Mouse (Mus musculus) stomach, embryonic 16.5 days (tissue): Measurements from ENCODE around the gene Mydgf. TPM values are rescaled to one million over a fixed set of nuclear protein-coding genes. Genes with fewer than 3 reads are reported as not detected.

Experiments used
- ATAC-seq: fragments of 200-750 bp; cut with Nextera tagmentation; 2 replicates; pipeline ENCODE4 v1.8.0; 2017; ENCODE audit warnings: moderate number of reproducible peaks, moderate TSS enrichment; ENCODE audit not compliant: insufficient read depth, low FRiP score
- H3K27ac ChIP-seq: fragments of 300-500 bp; sonication (generic); 2 replicates; pipeline ENCODE4 v1.5.1; 2014; ENCODE audit warnings: low read length
- H3K27me3 ChIP-seq: fragments of 300-500 bp; sonication (generic); 2 replicates; pipeline ENCODE4 v1.6.1; 2014; ENCODE audit warnings: low read length, control low read depth, mixed read lengths; ENCODE audit not compliant: control insufficient read depth, insufficient read depth
- H3K36me3 ChIP-seq: fragments of 300-500 bp; sonication (generic); 2 replicates; pipeline ENCODE4 v1.6.1; 2014; ENCODE audit warnings: low read length; ENCODE audit not compliant: control insufficient read depth, insufficient read depth
- H3K4me1 ChIP-seq: fragments of 300-500 bp; sonication (generic); 2 replicates; pipeline ENCODE4 v1.6.1; 2014; ENCODE audit warnings: low read length, control low read depth, mixed read lengths; ENCODE audit not compliant: control insufficient read depth, insufficient read depth
- H3K4me2 ChIP-seq: fragments of 300-500 bp; sonication (generic); 2 replicates; pipeline ENCODE4 v1.6.1; 2014; ENCODE audit warnings: low read depth, low read length, mixed read lengths
- H3K4me3 ChIP-seq: fragments of 300-500 bp; sonication (generic); replicated peaks from 2 replicates; pipeline ENCODE4 v1.5.1; 2014; ENCODE audit warnings: mild to moderate bottlenecking, low read length
- H3K9ac ChIP-seq: fragments of 300-500 bp; sonication (generic); 2 replicates; pipeline ENCODE4 v1.6.1; 2014; ENCODE audit warnings: low read length
- H3K9me3 ChIP-seq: fragments of 300-500 bp; sonication (generic); replicated peaks from 2 replicates; pipeline ENCODE4 v1.6.1; 2016; ENCODE audit warnings: low read length, control low read depth; ENCODE audit not compliant: control insufficient read depth
- WGBS: fragments of 180-500 bp; shearing (Covaris S2); extraction: QIAGEN DNeasy Blood & Tissue Kit; methylation state at CpG from one replicate; pipeline ENCODE4 v1.1.7; 2014; 5-methylcytosine and 5-hydroxymethylcytosine counted together
- polyA plus RNA-seq: library from polyadenylated mRNA; unstranded; fragments of >200 nt; fragmentation: Nextera tagmentation; extraction: Ambion mirVana; gene quantifications from 2 replicates; pipeline ENCODE4 v1.2.1, GENCODE M21; 2015

The Mydgf gene
- polyA plus RNA-seq, 1 experiment from 2014 or later = 106 TPM

DNA sequence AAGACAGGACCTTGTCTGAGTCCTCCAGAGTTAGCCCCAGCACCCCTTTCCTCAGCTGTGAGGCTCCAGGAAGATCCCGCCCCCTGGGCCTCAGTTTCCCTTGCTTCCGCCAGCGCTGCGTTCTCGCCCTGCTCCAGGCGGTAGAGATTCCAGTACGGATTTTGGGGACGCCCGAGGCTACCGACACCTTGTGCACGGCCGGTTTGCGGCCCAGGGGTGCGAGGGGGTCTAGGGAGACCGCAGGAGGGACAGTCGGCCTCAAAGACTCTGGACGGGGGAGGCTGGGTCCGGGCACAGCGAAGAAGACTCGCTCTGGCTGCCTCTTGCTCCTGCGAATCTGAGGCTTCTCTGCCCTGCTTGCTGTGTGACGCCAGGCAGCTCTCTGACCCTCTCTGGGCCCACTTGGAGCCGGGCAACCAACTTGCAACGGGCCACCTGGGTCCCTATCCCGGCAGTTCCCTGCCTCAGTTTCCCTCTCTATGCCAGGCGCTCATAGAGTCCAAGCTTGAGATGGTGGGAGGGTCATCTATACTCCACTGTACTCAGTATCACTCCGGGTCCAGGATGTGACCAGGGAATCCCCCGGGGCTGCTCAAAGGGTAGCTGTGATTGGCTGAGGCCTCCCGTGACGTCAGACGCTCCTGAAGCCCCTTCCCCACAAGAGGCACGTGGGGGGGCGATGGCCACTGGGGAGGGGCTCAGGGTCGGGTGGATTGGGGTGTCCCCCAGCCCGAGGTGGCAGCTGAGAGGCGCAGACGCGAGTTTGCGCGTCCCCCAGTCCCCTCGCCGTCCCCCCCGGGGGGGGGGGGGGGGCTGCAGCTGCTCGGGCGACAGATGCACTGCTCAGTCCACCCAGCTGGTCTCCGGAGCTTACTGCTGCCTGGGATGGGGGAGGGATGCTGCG, 41.8 kb downstream of the Mydgf start:
- Histone ChIP-seq H3K36me3 (no peaks in the 10 kb centered on the region), H3K27ac (no peak overlapping the region), H3K4me2 (peak overlapping the region; percentile 73), H3K9ac (peak overlapping the region; percentile 51; the same call in 1 of the 2 replicates), H3K9me3 (no peaks in the 10 kb centered on the region), H3K4me1 (peaks cover 17% of the 10 kb centered on the region), H3K27me3 (peaks cover 35% of the 10 kb centered on the region), H3K4me3 (peak overlapping the region; percentile 42)
- 1% methylated on average over 47 of the region's 47 CpGs for WGBS
- peak; percentile 30; the same call in 1 of the 2 replicates for ATAC-seq

DNA sequence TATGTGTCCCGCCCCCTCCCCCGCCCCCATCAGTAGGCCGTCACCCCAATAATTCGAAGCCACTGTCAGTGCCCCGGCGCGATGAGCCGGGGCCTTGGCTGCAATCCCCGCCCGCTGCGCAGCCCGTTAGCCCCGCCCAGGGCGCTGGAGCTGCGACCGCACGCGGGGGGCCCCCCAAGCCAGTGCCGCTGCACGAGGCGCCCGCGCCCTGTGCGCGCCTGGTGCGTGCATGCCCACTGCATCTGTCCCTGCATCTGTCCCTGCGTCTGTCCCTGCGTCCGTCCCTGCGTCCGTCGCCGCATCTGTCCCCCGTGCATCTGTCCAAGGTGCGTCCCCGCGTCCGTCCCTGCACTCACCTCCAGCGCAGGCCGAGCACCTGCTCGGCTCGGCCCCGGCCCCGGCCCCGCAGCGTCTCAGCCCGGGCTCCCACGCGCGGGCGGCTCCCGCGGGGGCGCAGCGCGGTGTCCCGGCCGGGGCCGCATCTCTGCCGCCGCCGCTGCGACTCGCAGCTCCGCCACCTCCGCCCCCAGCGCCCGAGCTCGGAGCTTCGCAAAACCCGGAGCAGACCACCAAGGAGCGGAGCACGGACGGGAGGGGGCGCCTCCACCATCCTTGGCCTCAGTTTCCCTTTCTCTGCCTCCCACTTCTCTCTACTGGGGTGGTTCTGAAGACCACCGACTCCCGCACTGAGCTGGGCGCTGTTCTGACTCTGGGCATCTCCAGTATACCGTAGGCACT, 43.7 kb downstream of the Mydgf start, which contains the start of gene Sema6b:
Gene Sema6b (minus strand): TSS at position 486 of the 738 bp plus-strand sequence.
- peak; percentile 7; the same call in 1 of the 2 replicates for ATAC-seq

DNA sequence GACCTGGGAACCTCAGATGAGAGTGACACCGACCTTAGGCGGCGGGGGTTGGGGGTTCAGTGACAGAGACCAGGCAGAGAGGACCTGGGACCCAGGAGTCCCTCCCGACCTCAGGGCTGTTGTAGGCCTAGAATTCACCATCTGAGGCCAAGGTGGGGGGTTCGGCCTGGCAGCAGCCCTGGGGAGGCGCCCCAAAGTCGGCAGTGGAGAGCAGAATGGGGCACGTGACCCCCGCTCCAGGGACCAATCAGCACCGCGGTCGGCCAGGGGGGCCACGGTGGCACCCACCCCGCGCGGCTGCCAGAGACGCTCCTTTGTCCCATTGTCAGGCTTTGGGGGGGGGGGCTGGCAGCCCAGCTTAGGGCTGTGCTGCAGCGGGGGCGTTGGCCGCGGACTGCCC, 44.4 kb downstream of the Mydgf start:
- ATAC-seq = no peak
- H3K27ac ChIP-seq = no peak overlapping the region
- H3K36me3 ChIP-seq = no peaks in the 10 kb centered on the region
- peak overlapping the region; percentile 69 for H3K9ac ChIP-seq
- 10% methylated on average over 21 of the region's 21 CpGs for WGBS
- H3K4me2 ChIP-seq = peak overlapping the region; percentile 99
- H3K4me1 ChIP-seq = peaks cover 24% of the 10 kb centered on the region
- peaks cover 35% of the 10 kb centered on the region for H3K27me3 ChIP-seq
- peak overlapping the region; percentile 63 for H3K4me3 ChIP-seq
- no peaks in the 10 kb centered on the region for H3K9me3 ChIP-seq

More for the DNA sequence above, 43.7 kb downstream of the Mydgf start, which contains the start of gene Sema6b:
- no peak within 1 kb of the TSS for H3K27ac ChIP-seq
- peak within 1 kb of the TSS; percentile 63 for H3K4me3 ChIP-seq
- H3K27me3 ChIP-seq = peaks cover 35% of the 10 kb centered on the region
- WGBS = 2% methylated on average over 79 of the region's 79 CpGs
- H3K9me3 ChIP-seq = no peaks in the 10 kb centered on the region
- H3K36me3 ChIP-seq = no peaks in the 10 kb centered on the region
- peak within 1 kb of the TSS; percentile 99 for H3K4me2 ChIP-seq
- H3K4me1 ChIP-seq = peaks cover 17% of the 10 kb centered on the region
- H3K9ac ChIP-seq = peak within 1 kb of the TSS; percentile 69

DNA sequence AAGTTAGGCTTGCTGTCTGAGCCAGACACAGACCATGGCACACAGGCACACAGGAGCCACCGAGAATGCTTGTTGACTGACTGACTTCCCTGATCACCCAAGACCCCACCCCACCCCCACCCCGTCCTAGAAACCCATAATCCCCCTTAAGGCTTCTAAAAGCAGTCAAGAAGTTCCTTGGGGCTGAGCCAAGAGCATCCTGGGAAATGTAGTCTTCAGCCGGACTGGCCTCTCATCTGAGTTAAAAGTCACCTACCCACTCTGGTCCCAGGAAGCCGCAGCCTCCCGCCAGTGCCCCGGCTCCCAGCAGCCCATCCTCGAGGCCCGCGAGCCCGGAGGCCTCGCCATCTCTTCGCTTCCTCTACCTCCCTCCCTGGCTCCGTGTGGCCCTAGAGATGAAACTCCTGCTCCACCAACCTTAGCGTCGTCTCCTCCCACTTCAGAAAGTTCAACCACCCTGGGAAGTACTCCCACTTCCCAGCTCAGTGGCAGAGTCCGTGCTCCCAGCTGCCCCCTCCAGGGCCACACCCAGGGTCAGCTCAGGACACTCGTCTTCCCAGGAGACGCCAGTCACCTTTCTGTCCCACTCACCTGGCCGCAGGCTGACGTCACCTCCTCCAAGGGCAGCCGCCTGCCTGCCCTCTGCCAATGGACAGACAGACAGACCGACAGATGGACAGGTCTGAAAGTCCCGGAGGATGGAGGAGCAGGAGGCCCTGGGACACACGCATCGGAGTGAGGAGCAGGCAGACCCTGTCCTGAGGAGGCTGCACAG, 45.7 kb downstream of the Mydgf start:
- H3K4me1 ChIP-seq = peaks cover 34% of the 10 kb centered on the region
- ATAC-seq = no peak
- WGBS = 21% methylated on average over 25 of the region's 25 CpGs
- H3K9me3 ChIP-seq = no peaks in the 10 kb centered on the region
- no peak overlapping the region for H3K4me3 ChIP-seq
- H3K36me3 ChIP-seq = no peaks in the 10 kb centered on the region
- H3K9ac ChIP-seq = no peak overlapping the region
- H3K4me2 ChIP-seq = no peak overlapping the region
- peaks cover 27% of the 10 kb centered on the region for H3K27me3 ChIP-seq
- H3K27ac ChIP-seq = no peak overlapping the region

DNA sequence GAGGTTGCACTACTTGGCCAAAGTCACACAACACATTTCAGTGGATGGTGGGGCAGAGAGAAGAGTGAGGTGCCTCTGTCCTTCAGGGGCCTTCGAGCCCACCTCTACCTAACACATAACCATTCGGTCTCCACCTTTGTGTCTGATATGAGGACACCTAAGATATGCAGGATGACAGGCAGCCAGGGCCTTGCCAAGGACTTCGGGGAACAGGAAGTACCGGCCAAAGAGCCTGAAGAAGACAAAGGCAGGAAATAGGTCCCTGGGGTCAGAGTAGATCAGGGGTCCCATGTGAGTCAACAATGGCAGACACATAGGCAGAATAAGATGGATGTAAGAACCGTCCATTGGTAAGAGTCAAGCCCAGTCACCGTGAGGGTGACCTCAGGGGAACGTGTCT, 47.2 kb downstream of the Mydgf start:
- WGBS = 80% methylated on average over 7 of the region's 7 CpGs
- Histone ChIP-seq H3K36me3 (no peaks in the 10 kb centered on the region), H3K4me2 (no peak overlapping the region), H3K4me3 (no peak overlapping the region), H3K9ac (no peak overlapping the region), H3K9me3 (no peaks in the 10 kb centered on the region), H3K27me3 (peaks cover 21% of the 10 kb centered on the region), H3K27ac (no peak overlapping the region), H3K4me1 (peaks cover 31% of the 10 kb centered on the region)
- ATAC-seq = no peak

- peak overlapping the region; percentile 40 for H3K4me3 ChIP-seq
- no peaks in the 10 kb centered on the region for H3K9me3 ChIP-seq
- peak overlapping the region; percentile 79 for H3K27ac ChIP-seq
- 0 out of 2 replicates have a peak, but pooled peaks cover 8% of the 10 kb centered on the region for H3K27me3 ChIP-seq
- peaks cover 28% of the 10 kb centered on the region for H3K4me1 ChIP-seq
- no peaks in the 10 kb centered on the region for H3K36me3 ChIP-seq
- ATAC-seq = peak; percentile 24; the same call in 1 of the 2 replicates
- WGBS = 2% methylated on average over 27 of the region's 27 CpGs
- H3K4me2 ChIP-seq = peak overlapping the region; percentile 80
- peak overlapping the region; percentile 65 for H3K9ac ChIP-seq
Measured at GRCm38 (mm10) chr17:56134463-56134971, 49.2 kb downstream of the Mydgf start.

- H3K4me2 ChIP-seq = peak overlapping the region; percentile 80
- ATAC-seq = peak; percentile 86
- peak overlapping the region; percentile 65 for H3K9ac ChIP-seq
- H3K4me1 ChIP-seq = peaks cover 26% of the 10 kb centered on the region
- H3K27ac ChIP-seq = peak overlapping the region; percentile 79
- WGBS = 18% methylated on average over 19 of the region's 21 CpGs
- no peaks in the 10 kb centered on the region for H3K9me3 ChIP-seq
- H3K4me3 ChIP-seq = peak overlapping the region; percentile 40
- no peaks in the 10 kb centered on the region for H3K36me3 ChIP-seq
- 0 out of 2 replicates have a peak, but pooled peaks cover 1% of the 10 kb centered on the region for H3K27me3 ChIP-seq
Measured at GRCm38 (mm10) chr17:56133457-56134363, 50.0 kb downstream of the Mydgf start.

DNA sequence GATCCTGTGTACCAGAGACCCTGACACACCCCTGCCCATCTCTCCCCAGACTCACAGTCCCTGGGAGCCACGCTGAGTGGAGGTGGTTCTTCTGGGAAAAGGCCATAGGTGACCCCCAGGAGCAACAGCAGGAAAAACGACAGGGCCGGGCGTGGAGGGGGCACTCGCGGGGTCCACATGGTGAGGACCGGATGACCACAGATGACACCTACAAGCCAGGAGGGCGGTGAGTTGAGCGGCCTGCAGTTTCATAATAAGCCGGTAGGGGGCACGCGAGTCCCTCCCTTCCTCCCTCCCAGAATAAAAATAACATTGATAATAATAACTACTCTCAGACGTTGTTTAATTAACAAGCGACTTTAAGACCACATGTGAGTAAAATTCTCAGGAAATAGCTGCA, 51.1 kb downstream of the Mydgf start:
- Histone ChIP-seq H3K9ac (no peak overlapping the region), H3K4me2 (no peak overlapping the region; the same call in 1 of the 2 replicates), H3K4me3 (no peak overlapping the region), H3K36me3 (no peaks in the 10 kb centered on the region), H3K4me1 (peaks cover 21% of the 10 kb centered on the region; the same call in 1 of the 2 replicates), H3K27me3 (no peaks in the 10 kb centered on the region), H3K9me3 (no peaks in the 10 kb centered on the region), H3K27ac (no peak overlapping the region)
- 4% methylated on average over 14 of the region's 14 CpGs for WGBS
- ATAC-seq = no peak
